Mouse (Mus musculus) thymus, adult 2 months (tissue): ENCODE measurements at regions not wholly inside any gene's neighbourhood (a gene's known extent, or its start where the extent isn't known, plus 50 kb on each side); places are given as distances from the start of the nearest gene placed in this dataset.

ENCODE experiments used
- CTCF ChIP-seq: fragments of 200-500 bp; IDR thresholded peaks from 2 replicates; pipeline ENCODE4 v1.5.1; 2012; ENCODE audit warnings: mild to moderate bottlenecking, control low read depth, low read length, moderate library complexity, borderline replicate concordance; ENCODE audit not compliant: control insufficient read depth, poor library complexity, insufficient read depth; ENCODE audit errors: extremely low read depth
- POLR2A ChIP-seq: fragments of 200-500 bp; IDR thresholded peaks from 2 replicates; pipeline ENCODE4 v1.6.1; 2012; ENCODE audit warnings: mild to moderate bottlenecking, low read length, control low read depth, moderate library complexity; ENCODE audit not compliant: control insufficient read depth, poor library complexity, insufficient read depth; ENCODE audit errors: extremely low read depth

- TF ChIP-seq CTCF (no peak), POLR2A (no peak)
Measured at GRCm38 (mm10) chrX:50620909-50621308, 192.6 kb upstream of the Olfr1324 start.
